Mouse (Mus musculus) left cerebral cortex, postnatal 25 days (tissue): ENCODE data around the gene Rab29. TPM values are rescaled to one million over a fixed set of nuclear protein-coding genes. Genes with fewer than 3 reads are reported as not detected.

Source experiments
- DNase-seq, 2 experiments: peaks; one replicate each; pipeline ENCODE4 v3.0.0; 2022; ENCODE audit warnings: low spot score in 2 of 2, mixed read lengths in 1 of 2
- intact Hi-C: fragments of 180-260 bp; cut with DNase I; formaldehyde crosslinking; loops from one replicate; pipeline ENCODE4 v1.15.1; 2025
- total RNA-seq, 2 experiments: library from RNA; stranded (reverse); gene quantifications; 2 replicates each; pipeline ENCODE4 v1.2.3; 2021

The Rab29 gene
- total RNA-seq, 2 experiments from 2014 or later, result 5.1 to 7.6 TPM

- intact Hi-C loops, result no loop called here
- peak; percentile 49 to 68 for DNase-seq
These were observed 43.9 kb downstream of the Rab29 start for GRCm38 (mm10) chr1:131910674-131911558.

GRCm38 (mm10) chr1:131917634-131918033, 50.6 kb downstream of the Rab29 start:
- intact Hi-C loops, result no loop called here
- no peak for DNase-seq

- intact Hi-C loops, result no loop called here
- no peak for DNase-seq
These were observed 52.0 kb downstream of the Rab29 start for GRCm38 (mm10) chr1:131919052-131919451.

- DNase-seq, result no peak
- intact Hi-C loops, result no loop called here
These were observed 55.1 kb downstream of the Rab29 start for GRCm38 (mm10) chr1:131922100-131922499.

Other genes with a start within 250 kb of the Rab29 start
- gene Ctse, start 228.9 kb upstream of the Rab29 start, total RNA-seq, result not detected
- 1 to 10 TPM; 3.1 to 4.0 TPM for gene Rab7b, start 178.5 kb upstream of the Rab29 start, total RNA-seq
- gene Slc26a9, start 123.2 kb upstream of the Rab29 start, total RNA-seq, result under 1 TPM in 1 of 2 experiments, not detected in 1; 0.14 TPM
- gene Pm20d1, start 69.8 kb upstream of the Rab29 start, total RNA-seq, result 1 to 10 TPM; 1.9 to 2.1 TPM
- gene Slc41a1, start 39.7 kb upstream of the Rab29 start, total RNA-seq, result 10 to 100 TPM; 46.4 to 51.0 TPM
- 100 to 1,000 TPM; 148 to 152 TPM for gene Nucks1, start 43.3 kb downstream of the Rab29 start, total RNA-seq
- 1 to 10 TPM; 1.1 to 1.9 TPM for gene Slc45a3, start 95.7 kb downstream of the Rab29 start, total RNA-seq
- 10 to 100 TPM; 52.6 TPM for gene Elk4, start 140.4 kb downstream of the Rab29 start, total RNA-seq
- 10 to 100 TPM; 73.5 to 87.6 TPM for gene Mfsd4a, start 200.8 kb downstream of the Rab29 start, total RNA-seq